Mouse (Mus musculus): ENCODE results near the gene Zfp219.
"Not testable (repeated sequence)": the region's sequence is repeated elsewhere in the genome, so short reads cannot be mapped to it uniquely, and the experiment has no call there.

The Zfp219 gene

DNA sequence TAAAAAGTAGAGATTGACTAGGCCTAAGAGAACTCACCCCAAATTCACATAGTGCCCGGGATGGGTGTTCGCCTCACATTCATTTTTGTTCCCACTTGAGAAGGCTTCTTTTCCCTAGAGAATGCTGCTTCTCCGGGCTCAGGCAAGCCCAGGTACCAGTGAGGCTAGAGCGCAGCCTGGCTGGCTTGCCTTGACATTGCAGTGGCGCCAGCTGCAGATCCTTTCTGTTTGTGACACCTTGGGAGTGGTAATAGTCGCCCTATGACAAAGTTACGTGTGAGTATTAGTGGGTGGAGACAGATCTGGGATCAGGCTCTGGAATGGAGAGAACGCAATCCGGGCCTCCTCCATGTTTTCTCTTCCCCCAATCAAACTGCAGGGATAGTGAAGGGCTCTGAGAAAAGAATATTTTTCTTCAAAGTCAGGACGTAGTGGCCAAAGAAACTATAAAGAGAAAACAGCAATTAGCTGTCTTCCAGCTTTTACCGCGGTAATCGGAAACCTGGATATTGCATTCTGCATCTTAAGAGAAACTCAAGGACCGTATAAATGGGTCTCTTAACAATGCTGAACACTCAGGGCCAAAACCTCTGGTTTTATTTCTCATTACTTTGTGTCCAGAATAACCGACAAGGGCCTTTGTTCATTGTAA, at the start of gene Zfp219:
TSS of gene Zfp219 (minus strand) at position 248 of the 652 bp plus-strand sequence.
- peak; percentile 77 for DNase-seq

DNA sequence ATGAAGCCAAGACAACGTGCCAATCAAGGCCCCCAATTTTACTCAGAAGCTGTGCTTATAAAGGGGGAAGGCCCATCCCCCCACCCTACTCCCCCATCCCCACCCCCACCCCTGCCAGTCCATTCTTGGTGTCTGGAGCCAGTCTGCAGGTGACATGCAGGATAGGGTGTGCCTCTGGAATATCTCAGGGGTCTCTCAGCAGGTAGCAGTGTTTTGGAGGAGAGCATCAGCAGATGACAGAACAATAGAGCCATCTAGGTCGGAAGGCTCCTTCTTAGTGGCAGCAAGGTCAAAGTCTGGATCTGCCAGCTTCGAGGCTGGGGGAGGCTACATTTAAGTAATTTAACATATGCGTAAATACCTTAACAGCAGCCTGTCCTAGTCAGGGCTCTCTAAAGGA, 45.6 kb upstream of the Zfp219 start:
- DNase-seq = no peak

DNA sequence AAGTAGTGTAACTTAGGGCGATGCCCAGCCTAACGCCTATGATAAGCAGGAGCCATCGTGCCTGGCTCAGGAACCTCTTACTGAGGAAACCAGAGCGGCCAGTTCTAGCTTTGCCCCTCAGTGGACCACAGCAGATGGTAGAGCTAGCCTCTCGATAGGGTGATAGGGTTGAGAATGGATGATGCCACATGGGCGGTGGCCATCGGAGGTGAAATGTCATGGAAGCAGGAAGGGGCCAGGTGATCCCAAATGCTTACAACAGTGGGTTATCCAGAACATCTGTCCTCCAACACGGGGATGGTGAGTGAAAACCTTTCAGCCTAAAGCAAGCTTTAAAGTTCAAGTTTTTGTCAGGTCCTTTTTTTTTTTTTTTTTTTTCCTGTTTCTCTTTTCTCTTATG, 41.3 kb upstream of the Zfp219 start:
- DNase-seq = no peak

DNA sequence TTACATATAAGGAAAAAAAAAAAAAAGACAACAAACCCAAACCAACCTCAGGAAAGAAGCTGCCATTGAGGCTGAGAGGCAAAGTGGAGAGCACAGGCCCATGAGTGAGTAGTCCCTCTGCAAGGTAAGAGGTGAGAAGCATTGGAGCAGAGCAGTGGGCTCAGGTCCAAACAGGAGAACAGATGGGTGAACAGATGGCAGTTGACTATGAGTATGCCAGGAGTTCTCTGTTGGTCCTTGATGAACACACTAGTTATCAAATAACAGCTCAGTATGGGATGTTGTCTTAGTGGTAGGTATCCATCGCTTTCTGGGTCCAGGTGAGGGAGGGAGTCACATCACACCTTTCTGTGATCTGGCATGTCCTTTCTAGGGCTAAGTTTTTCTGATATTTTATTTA, 40.3 kb upstream of the Zfp219 start:
- DNase-seq = no peak

DNA sequence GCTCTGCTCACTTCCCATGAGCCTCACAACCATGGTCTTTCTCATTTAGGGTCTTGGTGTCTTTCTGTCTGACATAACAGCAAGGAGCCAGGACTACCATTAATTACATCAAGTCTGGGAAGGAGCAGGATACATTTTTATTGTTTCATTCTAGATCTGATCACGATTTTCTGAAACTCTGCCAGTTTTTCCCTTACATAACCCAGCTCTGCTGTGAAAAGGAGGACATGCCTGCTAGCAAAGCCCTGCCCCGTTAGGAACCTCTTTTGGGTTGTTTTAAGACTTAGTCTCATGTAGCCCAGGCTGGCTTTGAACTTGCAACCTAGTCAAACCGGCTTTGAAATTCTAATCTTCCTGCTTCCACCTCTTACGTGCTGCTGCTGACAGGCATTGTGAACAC, 39.4 kb upstream of the Zfp219 start:
- no peak for DNase-seq

DNA sequence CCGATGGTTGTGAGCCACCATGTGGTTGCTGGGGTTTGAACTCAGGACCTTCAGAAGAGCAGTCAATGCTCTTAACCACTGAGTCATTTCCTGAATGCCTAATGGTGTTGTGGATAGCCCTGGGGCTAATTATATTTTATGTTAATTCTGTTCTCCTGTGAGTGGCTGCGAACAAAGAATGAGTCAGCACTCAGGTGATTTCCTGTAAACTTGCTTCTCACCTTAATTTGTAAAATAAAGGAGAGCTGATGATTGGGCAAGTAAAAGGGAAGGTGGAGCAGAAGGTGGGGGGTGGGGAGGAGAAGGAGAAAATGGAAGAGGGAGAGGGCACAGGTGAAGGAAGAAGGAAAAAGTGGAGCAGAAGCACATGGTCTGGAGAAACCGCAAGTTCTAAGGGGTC, 32.2 kb upstream of the Zfp219 start:
- DNase-seq = not testable (repeated sequence)

DNA sequence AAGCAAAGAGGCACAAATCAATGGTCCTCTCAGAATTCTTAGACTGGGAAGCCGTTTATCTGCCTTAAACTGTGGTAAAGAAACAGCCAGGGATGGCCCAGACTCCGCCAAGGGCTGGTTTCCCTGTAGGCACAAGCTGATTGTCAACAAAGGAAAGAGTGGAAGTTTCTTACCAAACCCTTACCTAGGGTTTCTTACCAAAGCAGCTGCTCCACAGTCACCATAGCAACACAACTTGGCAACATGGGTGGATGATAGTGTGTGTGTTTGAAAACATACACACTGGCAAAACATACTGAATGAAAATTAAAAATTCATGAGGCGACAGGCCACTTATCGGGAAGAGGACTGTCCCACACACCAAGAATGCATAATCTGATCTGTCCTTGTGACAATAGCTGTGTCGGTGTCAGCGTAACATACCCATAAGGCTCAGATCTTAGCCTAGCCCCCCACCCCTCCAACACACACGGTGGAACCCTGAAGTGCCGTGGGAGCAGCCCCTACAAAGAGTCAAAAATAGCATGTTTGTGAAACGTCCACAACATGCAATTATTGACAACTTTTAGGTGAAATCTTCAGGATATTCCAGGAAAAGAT, 25.5 kb upstream of the Zfp219 start:
- no peak for DNase-seq

DNA sequence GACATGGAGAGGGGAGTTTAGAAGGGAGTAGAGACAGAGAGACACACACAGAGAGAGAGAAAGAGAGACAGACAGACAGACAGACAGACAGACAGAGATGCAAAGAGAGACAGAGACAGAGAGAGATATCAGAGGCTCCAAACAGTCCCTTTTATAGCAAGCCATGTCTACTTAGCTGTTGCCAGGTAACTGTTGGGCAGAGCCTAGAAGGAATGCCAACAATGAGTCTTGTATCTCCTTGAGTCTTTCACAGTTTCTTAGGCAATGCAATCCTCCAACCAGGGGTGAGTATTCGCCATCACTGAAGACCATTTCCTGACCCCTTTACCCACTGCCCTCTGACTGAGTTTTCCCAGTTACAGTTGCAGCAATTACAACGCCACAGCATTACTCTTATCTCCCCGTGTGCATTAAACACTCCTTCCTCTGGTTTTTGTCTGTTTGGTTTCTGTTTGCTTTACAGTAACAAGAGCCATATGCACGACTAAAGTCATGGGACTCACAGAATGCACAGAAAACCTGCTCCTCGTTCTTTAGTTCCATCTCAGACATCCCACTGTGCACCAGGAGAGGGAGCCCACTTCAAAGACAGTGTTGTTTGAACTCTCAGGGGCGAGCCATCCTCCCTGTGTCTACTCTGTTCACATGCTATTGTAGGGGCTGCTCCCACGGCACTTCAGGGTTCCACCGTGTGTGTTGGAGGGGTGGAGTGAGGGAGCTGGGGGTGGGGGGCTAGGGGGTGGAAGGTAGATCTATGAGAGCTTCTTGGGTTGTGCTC, 24.6 kb upstream of the Zfp219 start:
- DNase-seq = peak; percentile 60

DNA sequence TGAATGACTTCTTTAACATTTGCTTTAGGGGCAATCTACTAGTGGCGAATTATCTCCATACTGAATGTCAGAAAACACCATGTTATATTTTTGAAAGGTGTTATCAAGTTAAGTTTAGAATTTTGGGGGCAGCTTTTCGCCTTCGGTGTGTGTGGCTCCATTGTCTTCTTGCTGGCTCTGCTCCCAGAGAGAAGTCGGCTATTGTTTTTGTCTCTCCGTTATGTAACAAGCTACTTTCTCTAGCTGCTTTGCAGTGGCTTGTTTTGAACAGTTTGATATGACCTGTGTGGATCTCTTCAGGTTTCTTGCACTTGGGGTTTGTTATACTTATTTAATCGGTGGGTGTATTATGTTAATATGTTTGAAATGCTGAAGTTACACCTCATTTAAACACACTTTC, 22.9 kb upstream of the Zfp219 start:
- no peak for DNase-seq

DNA sequence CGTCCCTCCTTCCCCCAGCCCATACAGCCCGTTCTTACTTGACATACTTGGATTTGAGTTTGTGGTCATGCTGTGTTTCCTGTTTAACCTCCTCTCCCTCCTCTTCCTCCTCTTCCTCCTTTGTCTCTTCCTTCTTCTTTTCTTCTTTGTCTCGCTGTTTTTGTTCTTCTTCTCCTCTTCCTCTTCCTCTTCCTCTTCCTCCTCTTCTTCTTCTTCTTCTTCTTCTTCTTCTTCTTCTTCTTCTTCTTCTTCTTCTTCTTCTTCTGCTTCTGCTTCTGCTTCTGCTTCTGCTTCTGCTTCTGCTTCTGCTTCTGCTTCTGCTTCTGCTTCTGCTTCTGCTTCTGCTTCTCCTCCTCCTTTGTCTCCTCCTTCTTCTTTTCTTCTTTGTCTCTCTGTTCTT, 21.8 kb upstream of the Zfp219 start, which contains the start of gene Olfr221:
TSS of gene Olfr221 (minus strand) at position 101 of the 400 bp plus-strand sequence.
- DNase-seq = not testable (repeated sequence)

DNA sequence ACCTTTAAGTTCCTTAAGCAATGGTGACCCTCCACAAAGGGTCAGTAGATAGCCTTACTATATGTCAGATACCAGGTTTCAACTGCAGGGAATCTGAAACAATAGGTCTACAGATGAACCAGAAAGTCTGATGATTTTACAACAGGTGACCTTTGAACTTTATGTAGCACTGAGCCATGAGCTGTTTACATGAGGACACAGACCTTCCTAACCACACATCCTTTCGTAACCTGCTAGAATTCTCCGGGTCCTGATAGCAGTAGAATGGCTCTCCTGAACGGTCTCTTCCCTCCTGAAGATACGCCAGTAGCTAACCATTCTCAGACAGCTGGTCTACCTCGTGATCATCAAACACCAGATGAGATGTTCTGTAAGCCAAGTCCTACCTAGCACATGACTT, 18.8 kb upstream of the Zfp219 start:
- no peak for DNase-seq

DNA sequence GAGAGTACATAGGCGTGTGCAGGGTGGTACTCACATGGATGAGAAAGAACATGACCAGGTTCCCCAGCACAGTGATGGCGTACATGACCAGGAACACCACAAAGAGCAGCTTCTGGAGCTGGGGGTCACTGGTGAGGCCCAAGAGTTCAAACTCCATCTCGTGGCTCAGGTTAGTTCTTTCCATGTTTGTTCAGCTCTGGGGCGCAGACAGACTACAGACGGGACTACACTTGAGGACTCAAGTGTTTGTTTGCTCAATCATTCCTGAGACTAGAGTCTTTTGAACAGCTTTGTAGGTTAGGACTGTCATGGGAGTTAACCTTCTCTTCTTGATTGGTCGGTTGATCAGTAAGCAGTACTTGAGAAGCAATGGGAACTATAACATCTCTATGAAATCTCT, 15.4 kb upstream of the Zfp219 start:
- no peak for DNase-seq

DNA sequence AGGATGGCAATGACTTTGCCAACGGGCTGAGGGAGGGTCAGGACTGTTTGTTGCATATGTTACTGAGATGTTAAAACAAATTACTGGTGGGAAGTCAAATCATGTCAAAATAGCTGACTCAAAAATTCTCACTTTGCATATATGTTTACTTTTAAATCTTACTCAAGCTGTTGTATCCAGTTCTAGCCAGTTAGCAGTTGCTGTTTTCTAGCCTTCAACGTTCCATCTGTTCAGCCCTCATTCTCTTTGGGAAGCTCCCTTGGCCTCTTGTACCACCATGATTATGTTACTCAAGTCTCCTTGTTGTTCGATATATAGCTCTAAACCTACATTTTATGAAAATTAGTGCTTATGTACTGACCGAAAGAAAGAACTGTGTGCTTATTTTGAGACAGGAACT, 5.8 kb upstream of the Zfp219 start:
- no peak for DNase-seq

DNA sequence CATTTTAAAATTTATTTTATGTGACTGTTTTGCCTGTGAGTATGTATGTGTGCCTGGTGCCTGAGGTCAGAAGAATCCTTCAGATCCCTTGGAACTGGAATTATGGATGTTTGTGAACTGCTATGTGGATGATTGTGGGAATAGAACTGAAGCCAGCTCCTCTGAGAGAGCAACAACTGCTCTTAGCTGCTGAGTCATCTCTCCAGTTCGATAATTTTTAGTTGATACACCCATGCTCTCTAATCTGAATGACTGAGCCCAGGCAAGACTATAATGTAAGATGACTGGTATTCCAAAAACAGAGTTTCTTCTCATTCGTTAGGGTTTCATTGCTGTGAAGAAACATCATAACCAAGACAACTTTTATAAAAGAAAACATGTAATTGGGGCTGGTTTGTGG, 3.6 kb upstream of the Zfp219 start:
- DNase-seq = no peak

DNA sequence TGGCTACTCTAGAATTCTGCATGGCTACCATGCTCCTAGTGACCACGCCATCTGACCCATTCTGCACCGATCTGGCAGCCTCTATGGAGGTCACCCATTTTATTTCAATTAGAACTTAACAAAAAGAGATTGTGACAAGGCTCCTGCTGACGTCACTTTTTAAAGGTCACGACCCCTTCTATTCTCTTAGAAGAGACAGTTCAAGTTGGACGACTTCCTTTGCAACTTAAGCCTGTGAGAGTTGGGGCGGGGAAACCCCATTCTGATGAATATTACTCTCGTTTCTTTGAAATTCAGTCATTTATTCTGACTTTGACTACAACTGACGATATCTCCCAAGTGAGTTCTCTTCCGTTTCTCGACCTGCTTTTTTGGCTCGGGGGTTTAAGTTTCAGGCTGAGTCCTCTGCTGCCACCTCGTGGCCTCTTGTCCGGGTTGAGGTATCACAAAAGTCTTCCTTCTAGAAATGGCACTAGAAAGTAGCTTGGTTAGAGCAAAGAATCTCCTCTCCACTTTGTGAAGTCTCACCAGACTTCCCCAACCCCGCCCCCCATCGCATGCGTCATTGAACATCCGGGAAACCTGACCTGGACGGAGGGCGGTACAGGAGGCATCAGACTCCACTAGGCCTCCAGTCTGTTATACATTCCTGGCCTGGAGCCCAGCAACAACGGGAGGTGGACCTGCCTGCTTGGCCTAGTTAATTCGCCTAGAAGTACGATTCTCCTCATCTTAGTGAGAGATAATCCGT, 2.4 kb upstream of the Zfp219 start:
- DNase-seq = peak; percentile 95

DNA sequence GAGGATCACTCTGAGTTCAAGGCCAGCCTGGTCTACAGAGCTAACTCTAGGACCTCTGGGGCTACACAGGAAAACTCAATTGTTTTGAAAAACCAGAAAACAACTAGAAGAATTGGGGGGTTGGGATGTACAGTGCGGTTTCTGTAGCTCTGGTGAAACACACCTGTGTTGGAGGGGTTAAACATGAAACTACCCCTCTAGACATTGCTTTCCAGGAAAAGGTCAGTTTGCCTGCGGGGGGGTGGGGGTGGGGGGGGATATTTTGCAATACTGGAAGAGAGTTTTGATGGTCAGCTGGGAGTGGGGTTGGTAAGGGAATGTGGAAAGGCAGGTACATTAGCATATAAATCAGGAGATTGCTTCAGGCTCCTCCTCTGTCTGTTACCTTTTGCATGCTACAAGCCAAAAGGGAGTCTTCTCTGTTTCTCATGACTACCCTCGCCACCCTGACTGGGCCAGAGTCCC, 1.7 kb upstream of the Zfp219 start:
- no peak for DNase-seq

DNA sequence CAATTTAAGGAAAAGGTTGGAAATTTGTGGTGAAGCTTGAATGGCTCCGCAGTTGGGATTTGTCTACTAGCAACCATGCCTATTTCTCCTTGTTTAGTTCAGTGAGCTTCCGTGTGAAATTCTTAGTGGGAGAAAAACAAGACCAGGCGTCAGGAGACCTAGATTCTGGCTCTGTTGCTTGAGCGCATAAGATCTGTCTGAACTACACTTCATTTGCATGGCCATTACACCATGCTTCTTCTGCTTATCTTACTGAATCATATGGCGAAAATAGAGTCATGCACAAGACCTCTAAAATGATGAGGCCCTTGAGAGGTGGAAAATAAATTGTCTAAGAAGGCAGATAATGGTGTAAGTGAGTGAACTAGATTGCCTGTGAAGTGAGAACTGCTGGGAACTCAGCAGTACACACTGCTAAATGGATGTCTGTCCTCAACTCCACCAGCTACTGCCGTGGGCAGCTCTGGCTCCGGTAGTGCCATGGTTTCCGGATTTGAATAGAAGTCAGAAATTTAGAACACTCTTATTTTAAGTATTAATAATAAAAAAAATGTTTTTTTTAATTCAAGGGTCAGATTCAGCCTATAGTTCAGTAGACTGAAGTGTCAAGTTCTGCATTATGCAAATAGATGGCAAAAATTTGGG, 1.2 kb upstream of the Zfp219 start:
- no peak for DNase-seq

DNA sequence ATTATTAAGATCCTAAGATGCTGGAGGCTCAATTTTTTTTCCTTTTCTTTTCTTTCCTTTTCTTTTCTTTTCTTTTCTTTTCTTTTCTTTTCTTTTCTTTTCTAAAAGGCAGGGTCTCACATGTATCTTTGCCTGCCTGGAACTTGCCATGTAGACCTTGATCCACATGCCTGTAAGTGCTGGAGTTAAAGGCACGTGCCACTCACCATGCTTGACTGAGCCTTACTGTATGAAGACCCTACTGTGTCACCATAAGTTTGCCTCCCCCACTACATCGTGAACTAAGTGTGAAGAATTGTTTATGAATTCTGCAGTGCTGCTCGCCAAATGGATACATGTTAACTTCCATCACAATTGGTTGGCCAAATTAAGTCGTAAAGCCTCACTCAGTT, 601 bp upstream of the Zfp219 start:
- no peak for DNase-seq

DNA sequence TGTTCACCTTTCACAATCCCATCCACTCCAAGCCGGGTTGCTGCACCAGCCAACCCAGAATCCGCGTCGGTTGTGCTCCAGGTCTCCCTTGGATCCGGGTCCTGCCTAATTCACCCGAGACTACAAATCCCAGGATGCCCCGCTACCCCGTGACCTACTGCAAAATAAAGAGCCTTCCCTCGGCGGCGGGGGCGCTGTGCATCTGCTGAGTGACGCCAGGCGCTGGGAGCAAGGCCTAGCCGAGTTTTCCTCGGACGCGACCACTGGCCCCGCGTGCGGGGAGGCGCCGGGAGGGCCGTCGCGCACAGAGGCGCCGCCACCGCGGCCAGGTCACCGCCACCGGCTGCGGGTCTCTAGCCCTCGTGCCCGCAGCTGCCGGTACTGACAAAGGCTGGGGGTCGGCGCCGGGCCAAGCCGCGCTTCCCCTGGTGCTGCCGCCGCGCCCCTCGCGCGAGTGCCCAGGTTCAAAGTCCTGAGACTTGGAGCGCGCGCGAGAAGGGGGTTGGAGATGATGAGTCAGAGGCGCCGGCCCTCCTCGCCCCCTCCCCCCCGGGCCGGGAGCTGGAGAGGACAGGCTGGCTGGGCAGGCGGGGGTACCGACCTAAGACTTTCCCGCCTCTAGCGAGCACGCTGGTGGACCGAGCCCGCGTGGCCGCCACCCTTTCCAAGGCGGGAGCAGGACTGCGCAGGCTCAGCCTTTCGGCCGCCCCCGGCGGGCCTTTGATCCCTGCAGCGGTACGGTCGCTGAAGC, 768 bp downstream of the Zfp219 start:
- DNase-seq = peak; percentile 99

DNA sequence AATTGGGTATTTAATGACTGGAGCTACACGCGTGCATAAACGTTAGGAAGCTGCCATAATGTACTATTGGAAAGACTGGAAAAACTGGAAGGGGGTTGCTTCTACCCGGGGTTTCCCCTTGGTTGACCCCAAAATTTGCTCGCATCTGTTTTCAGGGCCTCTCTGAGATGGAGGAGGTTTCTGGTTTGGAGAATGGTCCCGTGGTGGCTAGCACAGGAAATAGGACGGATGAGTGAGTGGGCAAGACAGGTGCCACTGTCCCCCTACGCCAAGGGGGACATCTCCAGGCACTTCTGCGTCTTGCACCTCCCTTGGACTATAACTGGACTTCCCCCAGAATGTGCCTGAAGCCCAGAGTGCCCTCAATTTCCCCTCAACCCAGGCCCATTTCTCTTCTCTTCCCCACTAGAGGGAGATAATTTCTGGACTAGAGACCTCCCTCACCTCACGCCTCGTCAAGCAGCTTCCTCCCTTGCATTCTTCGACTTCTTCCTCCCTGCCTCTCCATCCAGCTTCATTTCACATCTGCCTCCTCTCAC, 1.4 kb downstream of the Zfp219 start:
- no peak for DNase-seq

DNA sequence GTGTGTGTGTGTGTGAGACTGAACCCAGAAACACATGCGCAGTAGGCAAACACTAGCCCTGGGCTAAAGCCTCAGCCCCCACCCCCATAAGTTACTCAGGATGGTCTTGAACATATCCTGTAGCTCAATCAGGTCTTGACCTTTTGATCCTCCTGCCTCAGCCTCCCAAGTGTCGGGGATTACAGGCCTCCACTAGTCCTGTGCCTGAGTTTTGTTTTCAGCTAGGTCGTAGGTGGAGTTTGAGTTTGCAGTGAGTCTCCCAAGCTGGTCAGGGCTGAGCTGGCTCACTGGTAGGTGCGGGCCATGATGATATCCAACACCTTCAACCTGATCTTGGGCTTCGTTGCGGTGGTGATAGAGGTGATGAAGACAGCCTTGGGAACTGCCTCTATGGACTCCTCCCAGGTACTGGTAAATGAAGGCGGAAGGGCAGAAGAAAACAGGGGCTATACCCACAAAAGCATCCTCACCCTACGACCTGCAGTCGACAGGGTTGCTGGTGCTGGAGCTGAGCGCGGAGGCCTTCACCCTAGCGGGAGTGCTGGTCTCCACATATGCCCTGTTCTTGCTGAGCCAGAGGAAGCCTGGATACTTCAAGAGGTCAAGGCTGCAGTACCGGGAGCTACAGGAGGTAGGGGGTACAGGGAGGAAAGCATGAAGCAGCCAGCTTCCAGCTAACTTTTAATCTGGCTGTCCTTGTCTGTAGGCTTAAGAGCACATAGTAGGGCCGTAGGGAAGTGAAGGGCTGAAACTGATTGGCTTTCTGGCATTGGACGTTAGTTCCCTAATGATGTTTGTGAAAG, 2.1 kb downstream of the Zfp219 start:
- DNase-seq = no peak

Measured in retina, postnatal 1 day (tissue).